Mouse (Mus musculus) induced T-regulatory cell, adult 2 months (primary cell): ENCODE measurements around the gene Ldb3.

ENCODE experiments used
- DNase-seq: peaks from one replicate; pipeline ENCODE4 v3.0.0-alpha.2; 2012; ENCODE audit warnings: low read depth

Ldb3 gene

DNA sequence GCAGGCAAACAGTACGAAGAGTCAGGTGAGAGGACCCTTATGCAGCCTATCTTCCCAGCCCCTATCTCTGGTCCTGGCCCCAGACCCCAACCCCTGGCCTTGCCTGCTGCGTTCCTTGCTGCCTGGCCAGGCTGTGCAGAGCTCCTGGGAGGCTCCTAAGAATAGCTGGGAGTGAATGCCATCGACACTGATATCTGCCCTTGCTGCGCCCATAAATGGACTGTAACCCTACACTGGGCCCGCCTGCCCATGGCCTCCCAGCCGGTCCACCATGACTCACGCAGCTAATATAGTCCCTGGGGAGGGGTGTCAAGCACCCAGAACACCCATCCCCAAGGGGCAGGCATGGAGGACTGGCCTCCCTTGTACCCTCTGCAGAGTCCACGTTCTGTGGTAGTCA is at the start of gene Ldb3:
Ldb3 (minus strand) TSS at position 185 of the 400 bp plus-strand sequence.
- DNase-seq = no peak

DNA sequence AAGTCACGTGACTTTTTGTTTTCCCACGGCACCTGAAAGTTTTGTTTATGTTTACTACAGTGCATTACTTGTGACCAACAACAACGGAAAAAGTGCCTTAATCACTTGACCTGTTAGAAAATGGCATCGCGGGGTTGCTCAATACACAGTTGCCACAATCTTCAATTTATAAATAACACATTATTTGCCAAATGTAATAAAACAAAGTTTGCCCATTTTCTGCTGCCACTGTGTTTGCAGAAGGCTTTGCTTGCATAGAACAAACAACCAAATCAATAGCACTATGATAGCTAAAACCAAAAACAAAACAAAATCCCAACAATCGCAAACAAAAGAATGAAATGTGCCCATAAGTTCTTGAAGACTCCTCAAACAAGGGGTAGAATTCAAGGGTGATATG is 47.2 kb upstream of the Ldb3 start:
- DNase-seq = no peak

DNA sequence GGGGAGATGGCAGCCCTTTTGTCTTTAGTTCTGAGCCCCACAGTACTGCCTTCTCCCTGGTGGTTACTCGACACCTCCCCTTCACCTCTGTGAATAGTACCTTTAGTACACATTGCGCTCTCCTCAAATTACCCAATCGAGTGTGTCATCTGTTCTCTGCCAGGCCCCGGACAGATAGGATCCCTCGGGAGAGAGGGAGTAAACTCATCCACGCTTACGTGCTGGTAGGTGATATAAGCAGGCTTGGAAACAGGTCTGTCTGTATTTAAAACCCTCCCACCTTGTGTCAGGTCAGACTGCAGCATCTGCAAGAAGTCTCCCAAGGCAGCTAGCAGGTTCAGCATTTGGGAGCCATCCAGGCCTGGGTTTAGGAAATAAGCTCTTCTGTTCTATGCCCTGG is 46.7 kb upstream of the Ldb3 start:
- no peak for DNase-seq

- no peak for DNase-seq
These were observed 44.4 kb upstream of the Ldb3 start for GRCm38 (mm10) chr14:34632722-34633448.

- DNase-seq = no peak
These were observed 38.3 kb upstream of the Ldb3 start for GRCm38 (mm10) chr14:34626824-34627223.

DNA sequence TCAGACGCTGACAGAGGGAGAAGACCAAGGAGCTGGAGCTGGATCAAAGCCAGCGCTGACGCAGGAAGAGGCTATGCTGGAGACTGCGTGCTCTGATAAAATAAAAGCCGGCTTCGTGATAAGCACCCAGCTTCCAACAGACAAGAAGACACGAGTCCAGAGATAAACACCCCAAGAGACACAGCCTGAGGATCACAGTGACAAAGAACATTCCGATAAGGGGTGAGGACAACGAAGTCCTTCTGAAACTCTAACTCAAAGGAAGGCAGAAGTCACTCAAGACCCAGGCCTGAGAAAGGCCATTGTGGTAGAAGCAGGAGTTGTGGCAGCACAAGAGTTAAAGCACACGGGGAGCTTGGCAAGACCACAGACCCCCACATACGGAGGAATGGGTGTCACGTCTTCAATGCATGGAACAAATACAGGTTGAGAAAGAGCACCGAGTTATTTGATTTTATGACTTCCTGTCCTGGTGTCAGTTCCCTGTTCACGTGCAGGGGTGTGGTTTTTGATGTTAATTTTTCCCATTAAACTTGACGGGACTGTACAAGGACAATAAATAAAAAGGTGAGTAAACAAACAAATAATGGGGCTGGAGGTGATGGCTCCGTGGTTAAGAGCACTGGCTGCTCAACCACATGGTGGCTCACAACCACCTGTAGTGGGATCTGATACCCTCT is 35.2 kb upstream of the Ldb3 start:
- DNase-seq = no peak

- no peak for DNase-seq
These were observed 34.6 kb upstream of the Ldb3 start for GRCm38 (mm10) chr14:34623074-34623473.

DNA sequence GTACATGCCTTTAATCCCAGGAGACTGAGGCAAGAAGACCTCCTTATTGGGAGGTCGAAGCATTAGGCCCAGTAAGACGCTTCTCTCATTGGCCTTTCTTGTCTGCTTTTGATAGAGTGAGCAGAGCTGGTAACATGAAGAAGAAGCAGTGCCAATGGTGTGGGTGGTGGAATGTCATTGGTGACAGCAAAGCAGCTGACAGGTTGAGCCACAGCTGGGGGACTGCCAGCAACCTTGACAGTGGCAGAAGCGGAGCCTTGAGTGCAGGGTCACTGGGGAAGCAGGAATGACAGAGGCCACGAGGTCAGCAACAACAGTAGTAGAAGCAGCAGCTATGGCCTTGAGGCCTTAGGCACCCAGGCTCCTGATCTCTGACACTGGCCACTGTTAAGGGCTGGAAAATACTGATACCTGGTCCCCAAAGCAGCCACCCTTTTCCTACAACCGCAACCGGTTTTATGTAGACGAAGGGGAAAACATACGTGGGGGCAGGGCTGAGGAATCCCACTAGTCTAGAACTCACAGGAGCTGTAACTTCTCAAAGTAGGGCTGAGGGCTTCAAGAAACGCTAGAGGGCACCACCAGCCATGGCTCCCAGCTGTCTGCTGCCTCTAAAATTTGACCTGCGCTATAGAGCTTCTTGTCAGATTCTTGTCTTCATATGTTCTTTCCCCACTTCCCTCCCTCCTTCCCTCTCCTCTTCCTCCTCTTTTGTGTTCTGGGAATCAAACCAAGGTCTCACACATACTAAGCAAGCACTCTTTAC is 32.3 kb upstream of the Ldb3 start:
- DNase-seq = peak; percentile 51

DNA sequence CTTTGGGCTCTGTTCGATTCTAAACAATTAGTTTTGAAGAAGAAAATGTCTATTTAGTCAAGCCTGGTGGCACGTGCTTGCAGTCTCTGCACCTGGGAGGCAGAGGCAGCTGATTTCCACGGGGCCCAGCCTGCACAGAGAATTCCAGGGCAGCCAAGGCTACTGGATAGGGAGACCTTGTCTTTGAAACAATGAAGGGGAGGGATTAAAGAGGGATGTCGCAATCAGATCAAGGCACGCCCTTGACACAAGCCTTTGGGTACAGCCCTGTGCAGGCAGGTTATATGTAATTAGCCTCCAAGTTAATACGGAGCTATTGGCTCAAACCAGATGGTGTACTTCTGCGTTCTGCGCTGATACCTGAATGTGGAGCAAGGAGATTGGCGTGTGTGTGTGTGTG is 30.3 kb upstream of the Ldb3 start:
- no peak for DNase-seq

- DNase-seq = peak; percentile 91
These were observed 28.3 kb upstream of the Ldb3 start for GRCm38 (mm10) chr14:34616821-34617220.

GRCm38 (mm10) chr14:34615625-34616024 is 27.1 kb upstream of the Ldb3 start:
- DNase-seq = no peak

DNA sequence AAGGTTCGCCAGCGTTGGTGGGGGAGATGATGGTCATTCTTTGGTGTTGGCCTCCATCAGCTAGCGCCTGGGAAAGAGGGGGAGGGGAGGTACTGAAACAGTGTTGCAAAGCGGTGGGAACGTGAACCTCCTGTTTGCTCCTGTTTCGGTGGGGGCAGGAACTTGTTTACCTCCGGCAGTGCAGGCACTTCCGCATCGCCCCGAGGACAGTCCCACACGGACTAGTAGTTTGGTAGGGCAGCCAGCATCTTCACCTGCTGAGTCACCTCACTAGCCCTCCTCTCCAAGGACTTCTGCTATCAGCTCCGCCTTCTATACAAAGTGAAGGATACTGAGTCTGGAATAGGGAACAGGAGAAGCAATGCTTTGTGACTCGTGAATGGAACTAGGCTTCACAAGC is 26.6 kb upstream of the Ldb3 start:
- DNase-seq = peak; percentile 52

DNA sequence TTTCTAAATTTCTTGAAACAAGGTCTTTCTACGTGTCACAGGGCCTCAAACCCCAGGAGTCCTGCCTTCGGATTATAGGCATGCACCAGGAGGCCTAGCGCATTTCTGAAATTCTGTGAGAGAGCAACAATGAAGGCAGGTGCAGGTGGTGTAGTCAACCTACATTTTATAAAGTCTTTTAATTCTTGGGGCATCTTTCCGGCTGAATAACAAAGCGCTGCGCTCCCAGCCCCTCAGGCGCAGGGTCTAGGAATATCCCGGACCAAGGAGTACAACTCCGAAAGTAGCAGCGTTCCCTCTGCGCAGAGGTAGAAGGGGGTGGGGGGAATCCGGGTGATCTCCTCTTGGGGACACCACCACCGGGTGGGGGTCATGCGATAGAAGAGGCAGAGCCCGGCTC is 26.1 kb upstream of the Ldb3 start:
- no peak for DNase-seq

- no peak for DNase-seq
These were observed 25.0 kb upstream of the Ldb3 start for GRCm38 (mm10) chr14:34613523-34613922.

GRCm38 (mm10) chr14:34612222-34612621 is 23.7 kb upstream of the Ldb3 start:
- DNase-seq = peak; percentile 58

- DNase-seq = no peak
These were observed 23.1 kb upstream of the Ldb3 start for GRCm38 (mm10) chr14:34611591-34611990.

DNA sequence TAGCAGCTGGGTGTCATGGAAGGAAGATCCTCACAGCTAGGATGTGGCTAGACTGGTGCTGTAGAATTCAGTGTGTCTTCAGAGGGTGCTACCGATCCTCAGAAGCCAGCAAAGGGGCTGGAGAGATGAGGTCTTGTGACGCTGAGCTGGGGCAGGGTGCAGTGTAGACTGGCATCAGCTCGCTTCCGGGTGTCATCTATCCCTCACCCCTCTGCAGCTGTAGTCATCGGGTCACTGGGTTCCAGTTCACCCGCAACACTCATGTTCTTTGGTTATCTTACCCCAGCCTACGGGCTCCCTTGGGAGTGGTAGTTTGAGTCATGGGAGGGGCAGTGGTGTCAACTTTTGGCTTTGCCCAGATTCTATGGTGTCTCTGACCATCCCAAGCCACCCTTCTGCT is 13.4 kb upstream of the Ldb3 start:
- DNase-seq = no peak

- no peak for DNase-seq
These were observed 11.5 kb upstream of the Ldb3 start, which contains the start of gene Opn4 for GRCm38 (mm10) chr14:34599941-34600340. Gene Opn4, minus strand, starts transcription at chr14:34600142.

- DNase-seq = no peak
These were observed 7.2 kb upstream of the Ldb3 start for GRCm38 (mm10) chr14:34595596-34596255.

DNA sequence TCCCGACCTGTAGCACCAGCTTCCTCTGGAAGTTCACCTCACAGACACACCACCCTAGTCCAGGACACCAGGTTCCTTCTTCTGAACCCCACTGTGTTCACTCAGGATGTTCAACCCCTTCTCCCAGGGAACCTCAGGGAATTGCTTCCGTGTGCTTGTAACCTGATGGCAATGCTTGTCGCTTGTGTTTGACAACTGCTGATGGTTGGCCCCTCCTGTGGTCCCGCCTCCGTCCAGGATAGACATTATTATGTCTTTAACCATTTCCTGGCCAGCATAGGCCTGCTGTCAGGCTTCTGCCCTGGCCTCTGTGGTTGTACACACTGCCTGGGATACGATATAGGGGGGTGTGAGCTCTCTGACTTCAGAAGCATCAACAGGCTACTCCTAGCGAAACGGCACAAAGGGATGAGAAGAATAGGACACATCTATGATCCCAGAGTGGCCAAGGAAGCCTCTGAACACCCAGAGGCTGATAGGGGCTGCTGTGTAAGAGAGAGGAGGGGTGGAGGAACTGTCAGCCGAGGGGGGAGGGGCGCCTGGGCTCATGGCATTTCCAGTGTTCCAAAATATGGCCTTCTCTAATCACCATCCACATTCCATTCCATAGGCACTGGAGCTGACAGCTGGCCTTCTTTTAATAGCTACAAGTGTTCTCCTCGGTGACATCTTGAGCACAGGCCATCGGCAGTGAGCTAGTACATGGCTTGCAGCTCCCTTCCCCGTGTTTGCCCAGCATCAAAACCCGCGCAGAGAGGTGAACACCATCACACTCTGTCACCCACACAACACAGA is 3.5 kb upstream of the Ldb3 start:
- DNase-seq = no peak
